Mouse (Mus musculus): ENCODE measurements at regions not wholly inside any gene's neighbourhood (a gene's known extent, or its start where the extent isn't known, plus 50 kb on each side); places are given as distances from the start of the nearest gene placed in this dataset.

- Histone ChIP-seq H3K36me3 (ENCODE audit: control insufficient read depth, insufficient read depth, low read length) (no peaks in the 10 kb centered on the region), H3K4me3 (ENCODE audit: control insufficient read depth, insufficient read depth, low read length) (no peak overlapping the region), H3K4me1 (replicated peaks; ENCODE audit: control insufficient read depth, insufficient read depth, low read length) (no peaks in the 10 kb centered on the region), H3K27me3 (ENCODE audit: control insufficient read depth, insufficient read depth, low read length) (no peaks in the 10 kb centered on the region), H3K27ac (ENCODE audit: control insufficient read depth, insufficient read depth, low read length) (no peak overlapping the region)
- TF ChIP-seq POLR2A (IDR thresholded peaks at IDR 0.05; ENCODE audit: control insufficient read depth, extremely low read depth, insufficient read depth, low read length, poor library complexity) (no peak), CTCF (IDR thresholded peaks at IDR 0.05; ENCODE audit: borderline replicate concordance, control insufficient read depth, extremely low read depth, insufficient read depth, low read length, poor library complexity) (no peak)
- WGBS: 94% methylated on average over 3 of the region's 3 CpGs
- no peak for DNase-seq
These were observed 255.2 kb downstream of the Adgb start for GRCm38 (mm10) chr10:10216892-10217291.

GRCm38 (mm10) chr10:10215376-10215775 is 256.8 kb downstream of the Adgb start:
- no peak overlapping the region for H3K27ac ChIP-seq (ENCODE audit: control insufficient read depth, insufficient read depth, low read length)
- H3K36me3 ChIP-seq (ENCODE audit: control insufficient read depth, insufficient read depth, low read length): no peaks in the 10 kb centered on the region
- 71% methylated on average over 5 of the region's 5 CpGs for WGBS
- H3K4me1 ChIP-seq (replicated peaks; ENCODE audit: control insufficient read depth, insufficient read depth, low read length): no peaks in the 10 kb centered on the region
- H3K27me3 ChIP-seq (ENCODE audit: control insufficient read depth, insufficient read depth, low read length): no peaks in the 10 kb centered on the region
- no peak overlapping the region for H3K4me3 ChIP-seq (ENCODE audit: control insufficient read depth, insufficient read depth, low read length)
- no peak for DNase-seq
- TF ChIP-seq POLR2A (IDR thresholded peaks at IDR 0.05; ENCODE audit: control insufficient read depth, extremely low read depth, insufficient read depth, low read length, poor library complexity) (no peak), CTCF (IDR thresholded peaks at IDR 0.05; ENCODE audit: borderline replicate concordance, control insufficient read depth, extremely low read depth, insufficient read depth, low read length, poor library complexity) (no peak)

GRCm38 (mm10) chr10:10208354-10208753 is 263.8 kb downstream of the Adgb start:
- no peak overlapping the region for H3K27ac ChIP-seq (ENCODE audit: control insufficient read depth, insufficient read depth, low read length)
- no peaks in the 10 kb centered on the region for H3K27me3 ChIP-seq (ENCODE audit: control insufficient read depth, insufficient read depth, low read length)
- H3K36me3 ChIP-seq (ENCODE audit: control insufficient read depth, insufficient read depth, low read length): no peaks in the 10 kb centered on the region
- H3K4me3 ChIP-seq (ENCODE audit: control insufficient read depth, insufficient read depth, low read length): no peak overlapping the region
- no peak for DNase-seq
- no peaks in the 10 kb centered on the region for H3K4me1 ChIP-seq (replicated peaks; ENCODE audit: control insufficient read depth, insufficient read depth, low read length)
- TF ChIP-seq POLR2A (IDR thresholded peaks at IDR 0.05; ENCODE audit: control insufficient read depth, extremely low read depth, insufficient read depth, low read length, poor library complexity) (no peak), CTCF (IDR thresholded peaks at IDR 0.05; ENCODE audit: borderline replicate concordance, control insufficient read depth, extremely low read depth, insufficient read depth, low read length, poor library complexity) (no peak)
- WGBS: 95% methylated on average over 5 of the region's 5 CpGs

- no peak overlapping the region for H3K4me3 ChIP-seq (ENCODE audit: control insufficient read depth, insufficient read depth, low read length)
- no peaks in the 10 kb centered on the region for H3K4me1 ChIP-seq (replicated peaks; ENCODE audit: control insufficient read depth, insufficient read depth, low read length)
- H3K36me3 ChIP-seq (ENCODE audit: control insufficient read depth, insufficient read depth, low read length): no peaks in the 10 kb centered on the region
- TF ChIP-seq CTCF (IDR thresholded peaks at IDR 0.05; ENCODE audit: borderline replicate concordance, control insufficient read depth, extremely low read depth, insufficient read depth, low read length, poor library complexity) (no peak), POLR2A (IDR thresholded peaks at IDR 0.05; ENCODE audit: control insufficient read depth, extremely low read depth, insufficient read depth, low read length, poor library complexity) (no peak)
- 95% methylated on average over 7 of the region's 7 CpGs for WGBS
- H3K27me3 ChIP-seq (ENCODE audit: control insufficient read depth, insufficient read depth, low read length): no peaks in the 10 kb centered on the region
- no peak for DNase-seq
- H3K27ac ChIP-seq (ENCODE audit: control insufficient read depth, insufficient read depth, low read length): no peak overlapping the region
These were observed 266.2 kb downstream of the Adgb start for GRCm38 (mm10) chr10:10205805-10206520.

- no peak for DNase-seq
- no peaks in the 10 kb centered on the region for H3K4me1 ChIP-seq (replicated peaks; ENCODE audit: control insufficient read depth, insufficient read depth, low read length)
- TF ChIP-seq CTCF (IDR thresholded peaks at IDR 0.05; ENCODE audit: borderline replicate concordance, control insufficient read depth, extremely low read depth, insufficient read depth, low read length, poor library complexity) (no peak), POLR2A (IDR thresholded peaks at IDR 0.05; ENCODE audit: control insufficient read depth, extremely low read depth, insufficient read depth, low read length, poor library complexity) (no peak)
- WGBS: 96% methylated on average over 7 of the region's 7 CpGs
- H3K27me3 ChIP-seq (ENCODE audit: control insufficient read depth, insufficient read depth, low read length): no peaks in the 10 kb centered on the region
- no peak overlapping the region for H3K27ac ChIP-seq (ENCODE audit: control insufficient read depth, insufficient read depth, low read length)
- no peaks in the 10 kb centered on the region for H3K36me3 ChIP-seq (ENCODE audit: control insufficient read depth, insufficient read depth, low read length)
- H3K4me3 ChIP-seq (ENCODE audit: control insufficient read depth, insufficient read depth, low read length): no peak overlapping the region
These were observed 268.1 kb downstream of the Adgb start for GRCm38 (mm10) chr10:10203982-10204381.

GRCm38 (mm10) chr10:10190308-10190707 is 281.8 kb downstream of the Adgb start:
- TF ChIP-seq POLR2A (IDR thresholded peaks at IDR 0.05; ENCODE audit: control insufficient read depth, extremely low read depth, insufficient read depth, low read length, poor library complexity) (no peak), CTCF (IDR thresholded peaks at IDR 0.05; ENCODE audit: borderline replicate concordance, control insufficient read depth, extremely low read depth, insufficient read depth, low read length, poor library complexity) (no peak)
- Histone ChIP-seq H3K27ac (ENCODE audit: control insufficient read depth, insufficient read depth, low read length) (no peak overlapping the region), H3K4me1 (replicated peaks; ENCODE audit: control insufficient read depth, insufficient read depth, low read length) (peaks cover 7% of the 10 kb centered on the region), H3K36me3 (ENCODE audit: control insufficient read depth, insufficient read depth, low read length) (no peaks in the 10 kb centered on the region), H3K4me3 (ENCODE audit: control insufficient read depth, insufficient read depth, low read length) (no peak overlapping the region), H3K27me3 (ENCODE audit: control insufficient read depth, insufficient read depth, low read length) (no peaks in the 10 kb centered on the region)
- DNase-seq: no peak
- WGBS: 95% methylated on average over 2 of the region's 2 CpGs

GRCm38 (mm10) chr10:10188113-10188512 is 284.0 kb downstream of the Adgb start:
- TF ChIP-seq POLR2A (IDR thresholded peaks at IDR 0.05; ENCODE audit: control insufficient read depth, extremely low read depth, insufficient read depth, low read length, poor library complexity) (no peak), CTCF (IDR thresholded peaks at IDR 0.05; ENCODE audit: borderline replicate concordance, control insufficient read depth, extremely low read depth, insufficient read depth, low read length, poor library complexity) (no peak)
- DNase-seq: no peak
- 98% methylated on average over 5 of the region's 5 CpGs for WGBS
- H3K27ac ChIP-seq (ENCODE audit: control insufficient read depth, insufficient read depth, low read length): no peak overlapping the region
- H3K4me1 ChIP-seq (replicated peaks; ENCODE audit: control insufficient read depth, insufficient read depth, low read length): peaks cover 7% of the 10 kb centered on the region
- H3K36me3 ChIP-seq (ENCODE audit: control insufficient read depth, insufficient read depth, low read length): no peaks in the 10 kb centered on the region
- H3K4me3 ChIP-seq (ENCODE audit: control insufficient read depth, insufficient read depth, low read length): no peak overlapping the region
- H3K27me3 ChIP-seq (ENCODE audit: control insufficient read depth, insufficient read depth, low read length): no peaks in the 10 kb centered on the region
